Mouse (Mus musculus) neutrophil, adult 5-6 weeks (primary cell): Measurements from ENCODE around the gene Adcy5. TPM values are rescaled to one million over a fixed set of nuclear protein-coding genes. Genes with fewer than 3 reads are reported as not detected.

Experiments
- ATAC-seq: fragments of 151-379, 151-347 bp; 2 replicates; pipeline ENCODE4 v1.8.0; 2017; ENCODE audit warnings: mild to moderate bottlenecking, moderate TSS enrichment; ENCODE audit not compliant: insufficient number of reproducible peaks, poor library complexity, low FRiP score, severe bottlenecking; ENCODE audit errors: extremely low read depth
- total RNA-seq: library from RNA; stranded (forward); fragments of 200-1000 nt; gene quantifications from 2 replicates; pipeline ENCODE4 v1.2.3, GENCODE M21; 2017

Adcy5 gene
- total RNA-seq, 1 experiment from 2014 or later: 0.12 TPM

- no peak for ATAC-seq
Observed at GRCm38 (mm10) chr16:35193357-35193756, 38.7 kb downstream of the Adcy5 start.

GRCm38 (mm10) chr16:35199721-35200431, 45.2 kb downstream of the Adcy5 start:
- no peak for ATAC-seq

GRCm38 (mm10) chr16:35200432-35201142, 45.9 kb downstream of the Adcy5 start:
- ATAC-seq: no peak

- no peak for ATAC-seq
Observed at GRCm38 (mm10) chr16:35201281-35201680, 46.6 kb downstream of the Adcy5 start.

- ATAC-seq: no peak
Observed at GRCm38 (mm10) chr16:35203511-35203910, 48.8 kb downstream of the Adcy5 start.

- no peak for ATAC-seq
Observed at GRCm38 (mm10) chr16:35205681-35206080, 51.0 kb downstream of the Adcy5 start.

GRCm38 (mm10) chr16:35206426-35206825, 51.7 kb downstream of the Adcy5 start:
- ATAC-seq: no peak

- no peak for ATAC-seq
Observed at GRCm38 (mm10) chr16:35208796-35209195, 54.1 kb downstream of the Adcy5 start.

GRCm38 (mm10) chr16:35209753-35210152, 55.1 kb downstream of the Adcy5 start:
- no peak for ATAC-seq

- ATAC-seq: no peak
Observed at GRCm38 (mm10) chr16:35215047-35215446, 60.4 kb downstream of the Adcy5 start.

GRCm38 (mm10) chr16:35215498-35215897, 60.8 kb downstream of the Adcy5 start:
- no peak for ATAC-seq

GRCm38 (mm10) chr16:35216826-35217491, 62.3 kb downstream of the Adcy5 start:
- no peak for ATAC-seq

- no peak for ATAC-seq
Observed at GRCm38 (mm10) chr16:35220412-35220811, 65.7 kb downstream of the Adcy5 start.

GRCm38 (mm10) chr16:35221581-35221980, 66.9 kb downstream of the Adcy5 start:
- no peak for ATAC-seq

GRCm38 (mm10) chr16:35223930-35224329, 69.3 kb downstream of the Adcy5 start:
- ATAC-seq: no peak

GRCm38 (mm10) chr16:35224716-35225115, 70.0 kb downstream of the Adcy5 start:
- ATAC-seq: no peak

GRCm38 (mm10) chr16:35229582-35229981, 74.9 kb downstream of the Adcy5 start:
- ATAC-seq: no peak

GRCm38 (mm10) chr16:35232153-35232750, 77.6 kb downstream of the Adcy5 start:
- no peak for ATAC-seq

GRCm38 (mm10) chr16:35233329-35233728, 78.7 kb downstream of the Adcy5 start:
- ATAC-seq: no peak

GRCm38 (mm10) chr16:35237091-35237490, 82.4 kb downstream of the Adcy5 start:
- ATAC-seq: no peak
